Mouse (Mus musculus): ENCODE data around the gene Ercc4.
"Not testable (repeated sequence)": the region's sequence is repeated elsewhere in the genome, so short reads cannot be mapped to it uniquely, and the experiment has no call there.

Gene Ercc4

DNA sequence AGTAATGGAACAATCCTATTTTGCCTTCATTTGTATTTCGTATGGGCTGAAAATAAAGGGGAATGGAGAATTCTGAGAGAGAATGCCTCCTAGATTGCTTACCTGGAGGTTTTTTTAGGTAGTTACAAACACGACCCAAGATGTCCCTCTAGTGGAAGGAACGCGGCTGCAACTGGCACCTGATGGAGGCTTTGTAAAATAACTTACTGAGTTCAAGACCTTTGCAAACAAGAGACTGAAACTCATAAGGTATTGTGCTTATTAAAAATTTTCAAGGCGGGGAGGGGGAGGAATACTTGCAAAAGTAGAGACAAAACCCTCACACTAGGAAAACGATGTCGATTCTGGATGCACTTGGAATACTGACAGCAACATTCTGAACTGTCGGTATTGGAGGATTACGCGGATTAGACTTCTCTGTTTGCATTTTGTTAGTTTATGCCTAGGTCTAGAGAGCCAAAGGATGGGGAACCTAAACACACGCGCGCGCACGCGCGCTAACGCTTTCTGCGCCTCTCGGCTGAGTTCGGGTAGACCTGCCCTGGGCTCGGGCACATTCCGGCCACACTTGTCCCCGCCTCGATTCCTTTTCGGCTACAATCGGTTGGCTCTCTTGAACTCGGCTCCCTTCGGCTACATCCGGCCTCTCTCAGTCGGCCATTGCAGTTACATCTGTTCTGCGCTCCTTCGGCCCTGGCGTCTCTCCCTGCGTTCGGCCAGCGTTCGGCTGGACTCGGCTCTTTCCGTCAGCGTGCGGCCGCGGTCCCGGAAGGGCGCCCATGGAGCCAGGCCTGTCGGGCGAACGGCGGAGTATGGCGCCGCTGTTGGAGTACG is at the start of gene Ercc4:
Ercc4 (plus strand) TSS at position 529 of the 834 bp plus-strand sequence.
- DNase-seq = peak; percentile 96

DNA sequence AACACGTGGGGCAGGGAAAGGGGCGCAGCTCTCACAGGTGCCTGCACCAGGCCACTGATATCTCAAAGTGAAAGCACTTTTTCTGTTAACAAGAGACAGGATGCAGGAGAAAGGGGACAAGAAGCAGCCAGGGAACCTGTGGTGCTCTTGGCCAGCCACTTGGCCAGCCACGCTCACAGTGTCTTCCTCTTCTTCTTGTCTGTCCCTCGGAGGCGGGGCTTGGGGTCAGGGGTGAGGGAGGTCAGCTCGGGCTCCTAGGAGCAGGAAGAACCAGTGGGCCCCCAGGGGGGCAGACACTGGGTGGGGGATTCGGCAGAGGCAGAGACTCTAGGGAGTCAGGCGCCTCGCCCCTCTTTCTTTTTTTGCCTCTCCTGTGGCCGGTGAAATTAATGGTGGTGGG is 48.4 kb upstream of the Ercc4 start:
- DNase-seq = no peak

DNA sequence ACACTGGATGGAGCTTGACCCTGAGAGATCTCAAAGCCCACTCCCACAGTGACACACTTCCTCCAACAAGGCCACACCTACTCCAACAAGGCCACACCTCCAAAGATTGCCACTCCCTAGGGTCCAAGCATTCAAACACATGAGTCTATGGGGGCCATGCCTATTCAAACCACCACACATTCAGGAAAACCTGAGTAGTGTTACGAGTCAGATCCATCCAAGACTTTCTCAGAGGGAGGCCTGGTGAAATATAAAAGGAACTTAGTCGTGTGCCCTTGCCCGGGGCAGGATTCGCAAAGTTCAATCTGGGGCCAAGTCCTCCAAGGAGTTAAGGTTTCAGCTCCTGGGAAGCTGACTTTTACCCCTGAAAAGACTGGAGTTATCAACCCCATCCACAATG is 35.3 kb upstream of the Ercc4 start:
- no peak for DNase-seq

GRCm38 (mm10) chr16:13080161-13080560 is 29.3 kb upstream of the Ercc4 start:
- DNase-seq = no peak

GRCm38 (mm10) chr16:13083155-13083798 is 26.2 kb upstream of the Ercc4 start:
- no peak for DNase-seq

DNA sequence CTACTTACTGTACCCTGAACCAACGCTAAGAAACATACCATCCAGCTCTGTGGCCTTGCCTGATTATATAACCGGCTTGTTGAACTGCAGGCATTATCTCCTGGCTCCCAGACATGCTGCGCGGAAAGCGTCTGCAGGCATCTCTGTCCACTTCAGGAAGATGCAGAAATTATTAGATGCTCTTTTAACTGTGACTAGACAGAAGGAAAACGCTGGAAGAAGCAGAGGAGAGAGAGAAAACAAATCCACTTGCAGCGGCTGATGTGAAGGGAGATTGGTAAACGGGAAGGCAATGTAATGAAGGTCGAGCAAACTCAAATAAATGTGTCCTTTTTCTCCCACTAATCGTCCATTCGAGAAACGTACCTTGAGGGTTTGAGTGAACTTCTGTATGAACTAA is 1.1 kb upstream of the Ercc4 start:
- DNase-seq = peak; percentile 36

DNA sequence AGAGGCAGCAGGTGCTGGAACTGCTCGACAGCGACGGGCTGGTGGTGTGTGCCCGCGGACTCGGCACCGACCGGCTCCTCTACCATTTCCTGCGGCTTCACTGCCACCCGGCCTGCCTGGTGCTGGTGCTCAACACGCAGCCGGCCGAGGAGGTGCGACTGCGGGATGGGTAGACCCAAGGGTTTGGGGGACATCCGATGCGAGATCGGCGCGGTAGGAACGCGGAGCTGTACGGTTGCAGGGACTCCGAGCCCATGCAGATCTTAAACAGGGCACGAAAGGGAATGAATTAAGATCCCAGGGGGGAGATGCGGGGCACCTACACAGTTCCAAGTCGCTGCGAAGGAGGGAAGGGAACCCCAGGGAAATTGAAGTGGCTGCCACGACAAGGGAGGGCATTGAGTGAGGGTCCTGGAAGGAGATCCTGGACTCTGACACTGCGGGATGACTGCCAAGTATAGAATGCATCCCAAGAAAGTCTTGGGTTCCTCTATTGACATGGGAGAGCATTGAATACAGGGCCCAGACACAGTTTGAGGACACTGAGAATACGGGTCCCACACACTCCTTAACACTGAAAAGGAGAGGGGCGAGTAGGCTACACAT is 609 bp downstream of the Ercc4 start:
- DNase-seq = no peak

DNA sequence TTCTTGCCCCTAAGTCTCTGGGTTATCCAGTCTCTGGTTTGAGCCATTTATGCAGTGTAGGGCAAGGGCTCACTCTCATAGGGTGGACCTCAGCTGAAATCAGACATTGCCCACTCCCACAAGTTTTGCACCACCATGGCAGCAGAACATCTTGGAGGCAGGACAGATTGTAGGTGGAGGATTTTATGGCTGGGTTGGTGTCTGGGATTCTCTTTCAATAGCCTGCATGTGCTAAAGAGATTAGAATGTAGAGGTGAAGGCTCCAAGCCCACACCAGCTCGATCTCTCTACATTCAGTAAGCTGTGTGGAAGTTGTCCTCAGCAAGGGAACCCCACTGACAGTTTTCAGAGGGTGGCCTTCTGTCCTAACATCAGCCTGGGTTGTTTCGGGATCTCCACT is 5.3 kb downstream of the Ercc4 start:
- no peak for DNase-seq

DNA sequence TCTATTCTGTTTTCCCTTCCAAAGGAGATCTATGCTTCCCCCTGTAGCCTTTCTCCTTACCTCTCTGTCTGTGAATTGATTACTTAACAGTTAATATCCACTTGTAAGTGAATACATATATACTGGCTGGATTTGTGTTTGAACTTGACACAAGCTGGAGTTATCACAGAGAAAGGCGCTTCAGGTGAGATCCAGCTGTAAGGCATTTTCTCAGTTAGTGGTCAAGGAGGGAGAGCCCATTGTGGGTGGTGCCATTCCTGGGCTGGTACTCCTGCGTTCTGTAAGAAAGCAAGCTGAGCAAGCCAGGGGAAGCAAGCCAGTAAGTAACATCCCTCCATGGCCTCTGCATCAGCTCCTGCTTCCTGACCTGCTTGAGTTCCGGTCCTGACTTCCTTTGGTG is 6.0 kb downstream of the Ercc4 start:
- not testable (repeated sequence) for DNase-seq

DNA sequence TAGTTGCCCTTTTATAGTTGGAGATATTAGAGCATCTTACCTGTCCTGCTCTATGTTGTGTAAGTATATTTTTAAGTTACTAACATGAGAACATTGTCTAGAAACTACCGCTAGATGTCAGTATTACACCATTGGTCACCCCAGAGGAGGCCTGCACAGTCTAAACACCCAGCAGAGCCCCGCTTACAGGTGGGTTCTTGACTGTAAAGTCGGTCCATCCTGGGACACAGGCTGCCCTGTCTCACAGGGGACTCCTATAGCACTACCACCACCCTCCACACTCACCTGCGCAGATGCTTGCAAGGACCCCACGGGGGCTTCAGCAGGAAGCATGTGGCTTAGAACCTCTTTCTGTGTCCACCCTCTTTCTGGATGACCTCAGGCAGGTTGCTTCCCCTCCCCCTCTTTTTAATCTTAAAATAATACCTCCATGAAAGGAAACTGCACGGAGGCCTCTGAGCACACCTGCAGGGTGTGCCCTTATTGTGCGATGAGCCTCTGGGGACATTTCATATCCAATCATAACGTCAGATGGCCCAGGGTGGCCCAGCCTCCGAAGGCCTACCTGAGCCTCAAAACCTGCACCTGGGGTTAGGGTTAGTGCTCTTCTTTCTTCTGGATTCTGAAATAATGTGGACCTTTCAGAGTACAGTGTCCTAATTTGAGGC is 7.9 kb downstream of the Ercc4 start:
- peak; percentile 26 for DNase-seq

GRCm38 (mm10) chr16:13117967-13118430 is 8.5 kb downstream of the Ercc4 start:
- DNase-seq = no peak

DNA sequence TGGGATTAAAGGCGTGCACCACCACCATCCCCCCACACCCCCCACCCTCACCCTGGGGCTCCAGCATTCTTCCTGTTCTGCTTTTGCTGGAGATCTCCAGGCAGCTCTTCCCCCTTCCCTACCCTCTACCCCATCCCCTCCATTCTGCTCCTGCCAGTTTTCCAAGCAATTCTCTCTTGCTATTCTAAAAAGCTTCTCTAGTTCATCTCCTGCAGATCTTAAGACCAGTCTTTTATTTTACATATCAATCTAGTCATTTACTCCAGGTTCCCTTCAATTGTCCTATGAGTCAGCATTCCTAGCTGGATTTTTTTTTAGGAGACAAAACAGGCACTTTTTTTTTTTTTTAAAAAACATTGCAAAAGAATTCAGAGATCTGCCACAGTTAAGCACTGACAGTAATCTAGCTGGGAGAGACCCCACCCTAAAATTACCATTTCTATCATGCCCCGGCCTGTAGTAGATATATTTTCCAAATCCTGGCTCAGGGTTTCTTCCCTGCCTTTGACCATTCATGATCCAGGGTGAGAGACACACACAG is 9.3 kb downstream of the Ercc4 start:
- no peak for DNase-seq

DNA sequence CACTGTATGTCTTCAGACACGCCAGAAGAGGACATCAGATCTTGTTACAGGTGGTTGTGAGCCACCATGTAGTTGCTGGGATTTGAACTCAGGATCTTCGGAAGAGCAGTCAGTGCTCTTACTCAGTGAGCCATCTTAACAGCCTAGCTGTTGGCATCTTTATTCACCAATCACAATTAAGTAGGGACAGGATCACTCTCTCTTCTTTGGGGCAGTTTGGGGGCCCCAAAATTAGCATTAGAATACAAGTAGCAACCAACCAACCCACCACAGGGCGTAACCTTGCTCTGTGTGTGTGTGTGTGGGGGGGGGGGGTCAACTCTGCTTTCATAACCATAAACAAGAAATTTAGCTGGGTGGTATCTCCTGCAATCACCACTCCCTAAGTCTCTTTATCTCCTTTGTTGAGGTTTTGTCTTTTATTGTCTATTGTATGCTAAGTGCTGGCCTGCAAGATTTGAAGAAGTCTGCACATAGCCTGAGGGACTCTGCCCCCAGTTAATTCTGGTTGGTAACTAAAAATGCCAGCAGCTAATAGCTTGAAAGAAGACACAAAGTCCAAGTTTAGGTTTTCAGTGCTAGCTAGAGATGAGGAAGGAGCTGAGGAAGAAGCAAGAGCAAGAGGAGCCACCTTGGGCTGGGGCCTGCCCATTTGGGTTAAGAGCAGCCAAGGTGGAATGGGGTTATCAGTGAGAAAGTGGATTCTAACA is 10.3 kb downstream of the Ercc4 start:
- DNase-seq = no peak

DNA sequence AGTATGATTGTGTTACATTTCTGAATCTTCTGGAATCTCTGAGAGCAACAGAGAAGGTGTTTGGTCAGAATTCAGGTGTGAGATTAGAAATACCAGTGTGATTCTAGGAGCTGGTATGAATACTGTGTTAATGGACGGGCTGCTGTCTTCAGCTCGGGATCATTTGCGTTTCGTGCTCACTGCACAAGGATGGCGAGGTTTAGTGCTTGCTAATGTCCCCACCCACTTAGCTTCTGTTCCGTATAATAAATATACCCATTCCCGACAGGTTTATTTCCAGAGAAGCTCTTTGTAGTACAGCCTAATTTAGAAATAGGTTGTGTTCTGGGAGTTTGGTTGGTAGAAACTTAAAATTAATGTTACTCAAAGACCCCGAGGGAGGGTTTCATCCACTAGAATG is 15.9 kb downstream of the Ercc4 start:
- DNase-seq = no peak

DNA sequence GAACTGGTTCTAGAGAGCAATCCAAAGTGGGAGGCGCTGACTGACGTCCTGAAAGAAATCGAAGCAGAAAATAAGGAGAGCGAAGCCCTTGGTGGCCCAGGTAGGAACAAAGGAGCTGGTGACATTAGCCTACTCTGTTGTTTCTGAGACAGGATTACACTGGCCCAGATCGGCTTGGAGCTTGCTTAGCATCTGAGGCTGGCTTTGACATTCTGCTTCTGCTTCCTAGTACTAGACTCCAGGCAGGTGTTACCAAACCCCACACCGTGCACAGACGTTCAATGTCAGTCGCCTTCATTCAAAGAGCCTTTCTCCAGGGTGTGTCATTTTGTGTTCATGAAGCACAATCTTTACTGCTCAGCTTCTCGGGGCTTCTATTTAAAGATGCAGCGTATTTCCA is 18.1 kb downstream of the Ercc4 start:
- DNase-seq = no peak

- no peak for DNase-seq
These were observed 20.9 kb downstream of the Ercc4 start for GRCm38 (mm10) chr16:13130412-13130811.

GRCm38 (mm10) chr16:13141220-13141619 is 31.7 kb downstream of the Ercc4 start:
- no peak for DNase-seq

DNA sequence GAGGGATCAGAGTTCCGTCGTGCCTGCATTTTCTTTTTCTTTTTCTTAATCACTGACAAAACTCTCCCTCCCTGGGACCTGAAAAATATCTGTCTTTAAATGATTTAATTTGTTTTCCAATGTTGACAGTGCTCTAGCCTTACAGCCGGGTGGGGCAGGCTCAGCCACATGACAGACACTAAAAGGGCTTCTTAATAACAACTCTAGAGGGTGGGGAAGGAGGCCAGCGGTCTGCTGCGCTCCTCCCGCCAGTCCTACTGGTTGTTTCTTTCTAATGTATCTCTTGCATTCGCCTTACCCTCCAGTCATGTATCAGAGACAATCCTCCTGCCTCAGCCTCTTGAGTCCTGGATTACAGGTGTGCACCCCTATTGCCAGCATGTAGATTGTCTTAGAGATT is 34.4 kb downstream of the Ercc4 start:
- no peak for DNase-seq

GRCm38 (mm10) chr16:13144682-13145410 is 35.4 kb downstream of the Ercc4 start:
- DNase-seq = no peak

DNA sequence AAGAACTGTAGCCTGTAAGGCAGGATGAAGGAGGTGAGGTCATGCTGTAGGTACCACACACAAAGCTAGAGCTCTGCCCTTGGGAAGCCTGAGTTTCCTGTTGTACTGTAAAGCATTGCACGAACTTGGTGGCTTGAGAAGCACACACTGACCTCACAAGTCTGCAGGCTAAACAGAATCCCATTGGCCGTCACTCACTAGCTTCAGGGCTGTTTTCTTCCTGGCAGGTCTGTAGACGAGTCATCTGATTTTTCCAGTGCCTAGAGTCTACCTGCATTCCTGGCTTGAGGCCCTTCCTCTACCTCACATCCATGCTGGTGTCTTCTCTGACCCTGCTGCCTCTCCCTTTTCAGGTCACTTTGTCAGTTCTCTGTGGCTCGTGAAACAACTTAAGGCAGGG is 36.7 kb downstream of the Ercc4 start:
- DNase-seq = no peak

DNA sequence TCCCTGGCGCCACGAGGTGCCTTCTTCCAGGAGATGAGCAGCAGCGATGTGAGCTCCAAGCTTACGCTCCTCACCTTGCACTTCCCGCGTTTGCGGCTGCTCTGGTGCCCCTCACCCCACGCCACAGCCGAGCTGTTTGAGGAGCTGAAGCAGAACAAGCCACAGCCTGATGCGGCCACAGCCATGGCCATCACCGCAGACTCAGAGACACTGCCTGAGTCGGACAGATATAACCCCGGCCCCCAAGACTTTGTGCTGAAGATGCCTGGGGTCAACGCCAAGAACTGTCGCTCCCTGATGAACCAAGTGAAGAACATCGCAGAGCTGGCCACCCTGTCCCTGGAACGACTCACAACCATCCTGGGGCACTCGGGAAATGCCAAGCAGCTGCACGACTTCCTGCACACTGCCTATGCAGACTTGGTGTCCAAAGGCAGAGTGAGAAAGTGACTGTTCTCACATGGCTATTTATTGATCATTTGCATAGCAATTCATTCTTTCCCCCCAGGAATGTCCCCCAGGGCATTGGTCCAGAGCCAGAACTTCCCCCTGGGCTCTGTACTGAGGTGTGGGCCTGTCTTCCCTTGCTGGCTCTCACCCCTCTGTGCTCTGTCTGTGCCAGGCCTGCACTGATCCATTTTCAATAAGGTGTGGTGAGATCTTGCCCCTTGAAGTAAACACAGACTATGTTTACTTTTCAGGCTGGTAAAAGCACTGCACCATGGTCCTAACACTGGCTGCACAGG is 38.5 kb downstream of the Ercc4 start:
- no peak for DNase-seq

Data from right cerebral cortex, adult 18-20 months (tissue).